Mouse (Mus musculus) myocyte (in vitro differentiated cells): Measurements from ENCODE around the gene Mdc1.

ENCODE experiments used
- E2F4 ChIP-seq: IDR thresholded peaks from one replicate; pipeline ENCODE4 v1.6.1; 2011; ENCODE audit warnings: mild to moderate bottlenecking, control low read depth, moderate library complexity; ENCODE audit not compliant: insufficient read depth
- MAX ChIP-seq: IDR thresholded peaks from one replicate; pipeline ENCODE4 v1.6.1; 2011; ENCODE audit warnings: low read depth, mild to moderate bottlenecking, control low read depth
- MYOG ChIP-seq, 3 experiments: IDR thresholded peaks; one replicate each; pipeline ENCODE4 v1.6.1; 2011; ENCODE audit warnings: control low read depth in 2 of 3, low read depth in 2 of 3, mild to moderate bottlenecking in 2 of 3; ENCODE audit not compliant: insufficient read length in 2 of 3, control insufficient read depth in 1 of 3, insufficient read depth in 1 of 3
- POLR2A ChIP-seq: IDR thresholded peaks from one replicate; pipeline ENCODE4 v1.6.1; 2011; ENCODE audit warnings: low read depth, mild to moderate bottlenecking, control low read depth, moderate library complexity; ENCODE audit not compliant: insufficient read length
- REST ChIP-seq: IDR thresholded peaks from one replicate; pipeline ENCODE4 v1.6.1; 2011; ENCODE audit warnings: mild to moderate bottlenecking, control low read depth, moderate library complexity; ENCODE audit not compliant: insufficient read depth, insufficient read length
- SRF ChIP-seq: IDR thresholded peaks from one replicate; pipeline ENCODE4 v1.6.1; 2011; ENCODE audit warnings: low read depth; ENCODE audit not compliant: control insufficient read depth, insufficient read length

- no peak for TF ChIP-seq MYOG (IDR thresholded peaks at IDR 0.05; ENCODE audit: control insufficient read depth in 1 of 3, insufficient read depth in 1 of 3, insufficient read length in 2 of 3, low read depth in 2 of 3)
- TF ChIP-seq POLR2A: no peak
- TF ChIP-seq REST: no peak
- no peak for TF ChIP-seq MAX
- TF ChIP-seq E2F4: no peak
- TF ChIP-seq SRF: no peak
Measured at GRCm38 (mm10) chr17:35808073-35808472, 33.2 kb upstream of the Mdc1 start.
